Mouse (Mus musculus) hindbrain, embryonic 10.5 days (tissue): ENCODE results near the gene Pparg. TPM values are rescaled to one million over a fixed set of nuclear protein-coding genes. Genes with fewer than 3 reads are reported as not detected.

Experiments
- DNase-seq: peaks from one replicate; pipeline ENCODE4 v3.0.0-alpha.2; 2017; ENCODE audit warnings: low spot score
- H3K27ac ChIP-seq: fragments of 300-500 bp; sonication (generic); 2 replicates; pipeline ENCODE4 v1.5.1; 2016; ENCODE audit warnings: mild to moderate bottlenecking, moderate library complexity
- H3K27me3 ChIP-seq: fragments of 300-500 bp; sonication (generic); 2 replicates; pipeline ENCODE4 v1.6.1; 2016; ENCODE audit warnings: mild to moderate bottlenecking; ENCODE audit not compliant: poor library complexity, insufficient read depth, severe bottlenecking
- H3K36me3 ChIP-seq: fragments of 300-500 bp; sonication (generic); 2 replicates; pipeline ENCODE4 v1.6.1; 2016; ENCODE audit warnings: mild to moderate bottlenecking, moderate library complexity
- H3K4me1 ChIP-seq: fragments of 300-500 bp; sonication (generic); replicated peaks from 2 replicates; pipeline ENCODE4 v1.6.1; 2016; ENCODE audit warnings: mild to moderate bottlenecking
- H3K4me3 ChIP-seq: fragments of 300-500 bp; sonication (generic); 2 replicates; pipeline ENCODE4 v1.5.1; 2016; ENCODE audit warnings: mild to moderate bottlenecking, moderate library complexity
- H3K9me3 ChIP-seq: fragments of 300-500 bp; sonication (generic); 2 replicates; pipeline ENCODE4 v1.6.1; 2016; ENCODE audit warnings: mild to moderate bottlenecking, moderate library complexity
- WGBS: fragments of 180-500 bp; shearing (Covaris S2); methylation state at CpG from one replicate; pipeline ENCODE4 v1.1.7; 2016; 5-methylcytosine and 5-hydroxymethylcytosine counted together
- polyA plus RNA-seq: library from polyadenylated mRNA; unstranded; fragments of >200 nt; fragmentation: Nextera tagmentation; extraction: Ambion mirVana; gene quantifications from 2 replicates; pipeline ENCODE4 v1.2.1, GENCODE M21; 2016

The Pparg gene
- polyA plus RNA-seq, 1 experiment from 2014 or later = 0.20 TPM

GRCm38 (mm10) chr6:115434054-115434453, 73.3 kb downstream of the Pparg start:
- H3K4me1 ChIP-seq = no peaks in the 10 kb centered on the region
- no peaks in the 10 kb centered on the region for H3K27me3 ChIP-seq
- no peak for DNase-seq
- H3K9me3 ChIP-seq = no peaks in the 10 kb centered on the region
- no peaks in the 10 kb centered on the region for H3K36me3 ChIP-seq
- H3K27ac ChIP-seq = no peak overlapping the region
- no peak overlapping the region for H3K4me3 ChIP-seq
- WGBS = 87% methylated on average over 1 of the region's 1 CpGs

GRCm38 (mm10) chr6:115434816-115435215, 74.1 kb downstream of the Pparg start:
- Histone ChIP-seq H3K9me3 (no peaks in the 10 kb centered on the region), H3K4me3 (no peak overlapping the region), H3K4me1 (no peaks in the 10 kb centered on the region), H3K36me3 (no peaks in the 10 kb centered on the region), H3K27me3 (no peaks in the 10 kb centered on the region), H3K27ac (no peak overlapping the region)
- WGBS = 75% methylated on average over 2 of the region's 2 CpGs
- no peak for DNase-seq

- WGBS = 80% methylated on average over 5 of the region's 5 CpGs
- H3K27ac ChIP-seq = no peak overlapping the region
Observed at GRCm38 (mm10) chr6:115440231-115441006, 79.7 kb downstream of the Pparg start.

GRCm38 (mm10) chr6:115452501-115452900, 91.8 kb downstream of the Pparg start:
- Histone ChIP-seq H3K9me3 (no peaks in the 10 kb centered on the region), H3K4me3 (no peak overlapping the region), H3K36me3 (no peaks in the 10 kb centered on the region), H3K27ac (no peak overlapping the region), H3K27me3 (no peaks in the 10 kb centered on the region), H3K4me1 (no peaks in the 10 kb centered on the region)
- WGBS = 73% methylated on average over 1 of the region's 1 CpGs
- DNase-seq = no peak

More at GRCm38 (mm10) chr6:115440231-115441006, 79.7 kb downstream of the Pparg start:
- no peaks in the 10 kb centered on the region for H3K9me3 ChIP-seq
- H3K36me3 ChIP-seq = no peaks in the 10 kb centered on the region
- H3K4me3 ChIP-seq = no peak overlapping the region
- H3K4me1 ChIP-seq = no peaks in the 10 kb centered on the region
- no peaks in the 10 kb centered on the region for H3K27me3 ChIP-seq
- DNase-seq = no peak

GRCm38 (mm10) chr6:115462743-115463337, 102.1 kb downstream of the Pparg start:
- no peak for DNase-seq
- Histone ChIP-seq H3K36me3 (no peaks in the 10 kb centered on the region), H3K27me3 (no peaks in the 10 kb centered on the region), H3K9me3 (no peaks in the 10 kb centered on the region), H3K4me1 (no peaks in the 10 kb centered on the region), H3K27ac (no peak overlapping the region), H3K4me3 (no peak overlapping the region)
- WGBS = 88% methylated on average over 16 of the region's 16 CpGs

- 85% methylated on average over 2 of the region's 2 CpGs for WGBS
- Histone ChIP-seq H3K9me3 (no peaks in the 10 kb centered on the region), H3K4me1 (no peaks in the 10 kb centered on the region), H3K27ac (no peak overlapping the region), H3K27me3 (no peaks in the 10 kb centered on the region), H3K4me3 (no peak overlapping the region), H3K36me3 (no peaks in the 10 kb centered on the region)
- no peak for DNase-seq
Observed at GRCm38 (mm10) chr6:115463338-115463737, 102.6 kb downstream of the Pparg start.

GRCm38 (mm10) chr6:115464661-115465060, 103.9 kb downstream of the Pparg start:
- Histone ChIP-seq H3K36me3 (no peaks in the 10 kb centered on the region), H3K27ac (no peak overlapping the region), H3K4me3 (no peak overlapping the region), H3K4me1 (no peaks in the 10 kb centered on the region), H3K9me3 (no peaks in the 10 kb centered on the region), H3K27me3 (no peaks in the 10 kb centered on the region)
- no peak for DNase-seq
- WGBS = 58% methylated on average over 3 of the region's 3 CpGs

- no peaks in the 10 kb centered on the region for H3K36me3 ChIP-seq
- DNase-seq = no peak
- 90% methylated on average over 2 of the region's 2 CpGs for WGBS
- no peak overlapping the region for H3K27ac ChIP-seq
- no peak overlapping the region for H3K4me3 ChIP-seq
- H3K4me1 ChIP-seq = no peaks in the 10 kb centered on the region
- no peaks in the 10 kb centered on the region for H3K27me3 ChIP-seq
- H3K9me3 ChIP-seq = no peaks in the 10 kb centered on the region
Observed at GRCm38 (mm10) chr6:115465463-115465862, 104.7 kb downstream of the Pparg start.

GRCm38 (mm10) chr6:115465876-115466275, 105.1 kb downstream of the Pparg start:
- no peaks in the 10 kb centered on the region for H3K36me3 ChIP-seq
- no peak overlapping the region for H3K27ac ChIP-seq
- H3K27me3 ChIP-seq = no peaks in the 10 kb centered on the region
- no peak for DNase-seq
- H3K4me3 ChIP-seq = no peak overlapping the region
- 62% methylated on average over 4 of the region's 4 CpGs for WGBS
- no peaks in the 10 kb centered on the region for H3K4me1 ChIP-seq
- H3K9me3 ChIP-seq = no peaks in the 10 kb centered on the region

GRCm38 (mm10) chr6:115466601-115467000, 105.8 kb downstream of the Pparg start:
- DNase-seq = no peak
- H3K36me3 ChIP-seq = no peaks in the 10 kb centered on the region
- no peak overlapping the region for H3K27ac ChIP-seq
- H3K4me3 ChIP-seq = no peak overlapping the region
- no peaks in the 10 kb centered on the region for H3K27me3 ChIP-seq
- no peaks in the 10 kb centered on the region for H3K4me1 ChIP-seq
- no peaks in the 10 kb centered on the region for H3K9me3 ChIP-seq
- WGBS = 70% methylated on average over 3 of the region's 3 CpGs

GRCm38 (mm10) chr6:115469666-115470581, 109.2 kb downstream of the Pparg start:
- no peaks in the 10 kb centered on the region for H3K36me3 ChIP-seq
- DNase-seq = no peak
- H3K4me3 ChIP-seq = no peak overlapping the region
- no peaks in the 10 kb centered on the region for H3K4me1 ChIP-seq
- no peak overlapping the region for H3K27ac ChIP-seq
- WGBS = 85% methylated on average over 3 of the region's 3 CpGs
- no peaks in the 10 kb centered on the region for H3K27me3 ChIP-seq
- H3K9me3 ChIP-seq = no peaks in the 10 kb centered on the region

GRCm38 (mm10) chr6:115471956-115472355, 111.2 kb downstream of the Pparg start:
- Histone ChIP-seq H3K27me3 (no peaks in the 10 kb centered on the region), H3K4me1 (no peaks in the 10 kb centered on the region), H3K36me3 (no peaks in the 10 kb centered on the region), H3K27ac (no peak overlapping the region), H3K4me3 (no peak overlapping the region), H3K9me3 (no peaks in the 10 kb centered on the region)
- no peak for DNase-seq
